Mouse (Mus musculus) midbrain, postnatal 0 days (tissue): ENCODE results near the gene Capn3. TPM values are rescaled to one million over a fixed set of nuclear protein-coding genes. Genes with fewer than 3 reads are reported as not detected.

Experiments
- ATAC-seq: fragments of 200-750 bp; cut with Nextera tagmentation; 2 replicates; pipeline ENCODE4 v1.8.0; 2017; ENCODE audit warnings: moderate number of reproducible peaks, mild to moderate bottlenecking, moderate TSS enrichment, moderate library complexity; ENCODE audit not compliant: low FRiP score
- DNase-seq: peaks from one replicate; pipeline ENCODE4 v3.0.0-alpha.2; 2015; ENCODE audit warnings: low spot score
- H3K27ac ChIP-seq: fragments of 300-500 bp; sonication (generic); 2 replicates; pipeline ENCODE4 v1.5.1; 2014; ENCODE audit warnings: low read depth, mild to moderate bottlenecking, low read length, mixed read lengths
- H3K27me3 ChIP-seq: fragments of 300-500 bp; sonication (generic); 2 replicates; pipeline ENCODE4 v1.6.1; 2014; ENCODE audit warnings: low read length, control low read depth, mixed read lengths; ENCODE audit not compliant: insufficient read depth
- H3K36me3 ChIP-seq: fragments of 300-500 bp; sonication (generic); 2 replicates; pipeline ENCODE4 v1.6.1; 2014; ENCODE audit warnings: low read length, control low read depth, mixed read lengths; ENCODE audit not compliant: insufficient read depth
- H3K4me1 ChIP-seq: fragments of 300-500 bp; sonication (generic); 2 replicates; pipeline ENCODE4 v1.6.1; 2014; ENCODE audit warnings: mild to moderate bottlenecking, control low read depth, antibody characterized with exemption, low read length, mixed read lengths; ENCODE audit not compliant: insufficient read depth
- H3K4me2 ChIP-seq: fragments of 300-500 bp; sonication (generic); 2 replicates; pipeline ENCODE4 v1.6.1; 2014; ENCODE audit warnings: low read depth, mild to moderate bottlenecking, low read length, mixed read lengths; ENCODE audit not compliant: poor library complexity, severe bottlenecking
- H3K4me3 ChIP-seq: fragments of 300-500 bp; sonication (generic); 2 replicates; pipeline ENCODE4 v1.5.1; 2014; ENCODE audit warnings: low read depth, mild to moderate bottlenecking, low read length, moderate library complexity
- H3K9ac ChIP-seq: fragments of 300-500 bp; sonication (generic); replicated peaks from 2 replicates; pipeline ENCODE4 v1.6.1; 2014; ENCODE audit warnings: mild to moderate bottlenecking, low read length, moderate library complexity, mixed read lengths; ENCODE audit not compliant: poor library complexity, severe bottlenecking
- H3K9me3 ChIP-seq: fragments of 300-500 bp; sonication (generic); 2 replicates; pipeline ENCODE4 v1.6.1; 2016; ENCODE audit warnings: low read length, control low read depth
- CTCF ChIP-seq: IDR thresholded peaks from 2 replicates; pipeline ENCODE4 v1.5.1; 2016; ENCODE audit warnings: antibody characterized with exemption, mild to moderate bottlenecking
- WGBS: fragments of 180-500 bp; shearing (Covaris S2); extraction: QIAGEN DNeasy Blood & Tissue Kit; methylation state at CpG from one replicate; pipeline ENCODE4 v1.1.7; 2014; 5-methylcytosine and 5-hydroxymethylcytosine counted together
- polyA plus RNA-seq: library from polyadenylated mRNA; unstranded; fragments of >200 nt; fragmentation: Nextera tagmentation; extraction: Ambion mirVana; gene quantifications from 2 replicates; pipeline ENCODE4 v1.2.1, GENCODE M21; 2015
- total RNA-seq: library from RNA; depleted of rRNA; stranded (reverse); fragments of >200 nt; gene quantifications from 2 replicates; pipeline ENCODE4 v1.2.3, GENCODE M21; 2014

Capn3 gene
- total and polyA plus RNA-seq, 2 experiments from 2014 or later: 0.66 to 0.67 TPM

GRCm38 (mm10) chr2:120493254-120493653 is 37.4 kb downstream of the Capn3 start:
- no peak overlapping the region for H3K9ac ChIP-seq
- no peak overlapping the region for H3K4me2 ChIP-seq
- DNase-seq (no peak), ATAC-seq (no peak)
- H3K27me3 ChIP-seq: no peaks in the 10 kb centered on the region
- no peaks in the 10 kb centered on the region for H3K9me3 ChIP-seq
- H3K4me1 ChIP-seq: no peaks in the 10 kb centered on the region
- TF ChIP-seq CTCF: no peak
- WGBS: 70% methylated on average over 4 of the region's 4 CpGs
- no peaks in the 10 kb centered on the region for H3K36me3 ChIP-seq
- no peak overlapping the region for H3K4me3 ChIP-seq
- H3K27ac ChIP-seq: no peak overlapping the region

GRCm38 (mm10) chr2:120496511-120496910 is 40.7 kb downstream of the Capn3 start:
- DNase-seq (no peak), ATAC-seq (no peak)
- Histone ChIP-seq H3K27me3 (no peaks in the 10 kb centered on the region), H3K4me1 (no peaks in the 10 kb centered on the region), H3K4me2 (no peak overlapping the region), H3K36me3 (peaks cover 2% of the 10 kb centered on the region; the same call in 1 of the 2 replicates), H3K9ac (no peak overlapping the region), H3K4me3 (no peak overlapping the region), H3K27ac (no peak overlapping the region), H3K9me3 (no peaks in the 10 kb centered on the region)
- no peak for TF ChIP-seq CTCF
- WGBS: 82% methylated on average over 3 of the region's 3 CpGs

DNA sequence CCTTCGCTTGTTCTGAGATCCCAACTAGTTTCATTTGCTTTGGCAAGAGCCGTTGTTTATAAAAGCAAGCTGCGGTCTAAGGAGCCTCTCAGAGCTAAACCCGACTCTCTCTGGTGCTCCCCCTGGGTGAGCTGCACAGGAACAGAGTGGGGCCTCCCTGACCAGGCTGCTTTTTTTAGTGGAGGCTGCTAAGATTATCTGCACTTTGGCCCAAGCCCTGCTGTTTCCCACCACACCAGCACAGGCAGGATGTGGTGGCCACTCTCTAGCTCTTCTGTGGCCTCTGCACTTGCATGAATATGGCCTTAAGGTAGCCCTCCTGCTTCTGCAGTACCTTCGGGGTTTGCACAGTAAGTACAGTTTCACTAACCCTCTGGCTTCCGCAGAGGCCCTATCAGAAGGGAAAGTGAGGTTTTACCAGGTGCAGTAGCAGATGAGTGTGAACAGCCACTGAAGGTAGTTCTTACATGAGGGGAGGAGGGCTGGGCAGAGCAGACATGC is 44.2 kb downstream of the Capn3 start:
- no peak overlapping the region for H3K9ac ChIP-seq
- WGBS: 78% methylated on average over 6 of the region's 6 CpGs
- DNase-seq (no peak), ATAC-seq (no peak)
- H3K27ac ChIP-seq: no peak overlapping the region
- H3K4me3 ChIP-seq: no peak overlapping the region
- no peak for TF ChIP-seq CTCF
- no peaks in the 10 kb centered on the region for H3K27me3 ChIP-seq
- H3K4me2 ChIP-seq: no peak overlapping the region
- no peaks in the 10 kb centered on the region for H3K9me3 ChIP-seq
- H3K4me1 ChIP-seq: no peaks in the 10 kb centered on the region
- H3K36me3 ChIP-seq: peaks cover 3% of the 10 kb centered on the region; the same call in 1 of the 2 replicates

DNA sequence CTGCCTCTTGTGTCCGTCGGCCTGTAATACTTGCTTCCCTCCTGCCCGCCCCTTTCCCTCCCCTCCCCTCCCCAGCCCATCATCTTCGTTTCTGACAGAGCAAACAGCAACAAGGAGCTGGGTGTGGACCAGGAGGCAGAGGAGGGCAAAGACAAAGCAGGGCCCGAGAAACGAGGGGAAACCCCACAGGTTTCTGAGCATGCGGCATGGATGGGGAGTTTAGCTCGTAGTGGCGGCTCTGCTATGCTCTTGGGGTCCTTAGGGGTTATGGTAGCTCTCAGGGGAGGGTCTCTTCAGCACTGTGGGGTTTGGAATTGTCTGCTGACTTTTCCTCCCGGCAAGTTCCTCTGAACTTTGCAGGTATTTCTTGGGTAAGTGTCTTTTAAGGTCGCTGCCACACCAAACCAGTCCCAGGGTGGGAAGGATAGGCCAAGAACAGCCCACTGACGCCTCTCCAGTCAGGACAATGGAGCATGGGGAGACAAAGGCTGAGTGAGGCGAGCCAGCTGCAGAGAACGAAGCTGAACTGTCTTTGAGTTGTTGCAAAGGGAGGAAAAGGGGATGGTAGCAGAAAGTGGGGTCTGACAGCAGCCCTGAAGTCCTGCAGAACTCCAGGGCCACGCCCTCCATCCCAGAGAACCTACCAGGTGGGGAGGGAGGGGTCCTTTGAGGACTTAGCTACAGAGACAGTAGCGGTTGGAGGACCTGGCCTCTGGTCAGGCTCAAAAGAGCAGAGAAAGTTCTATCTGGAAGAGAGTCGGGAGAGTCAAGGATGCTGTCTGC is 45.5 kb downstream of the Capn3 start:
- Histone ChIP-seq H3K36me3 (peaks cover 3% of the 10 kb centered on the region; the same call in 1 of the 2 replicates), H3K27me3 (no peaks in the 10 kb centered on the region), H3K4me1 (no peaks in the 10 kb centered on the region), H3K9ac (no peak overlapping the region), H3K27ac (no peak overlapping the region), H3K9me3 (no peaks in the 10 kb centered on the region), H3K4me2 (no peak overlapping the region), H3K4me3 (no peak overlapping the region)
- DNase-seq (no peak), ATAC-seq (no peak)
- no peak for TF ChIP-seq CTCF
- WGBS: 38% methylated on average over 17 of the region's 17 CpGs

- no peak for TF ChIP-seq CTCF
- WGBS: 72% methylated on average over 13 of the region's 13 CpGs
- no peak overlapping the region for H3K4me2 ChIP-seq
Observed at GRCm38 (mm10) chr2:120501931-120502604, 46.2 kb downstream of the Capn3 start.

DNA sequence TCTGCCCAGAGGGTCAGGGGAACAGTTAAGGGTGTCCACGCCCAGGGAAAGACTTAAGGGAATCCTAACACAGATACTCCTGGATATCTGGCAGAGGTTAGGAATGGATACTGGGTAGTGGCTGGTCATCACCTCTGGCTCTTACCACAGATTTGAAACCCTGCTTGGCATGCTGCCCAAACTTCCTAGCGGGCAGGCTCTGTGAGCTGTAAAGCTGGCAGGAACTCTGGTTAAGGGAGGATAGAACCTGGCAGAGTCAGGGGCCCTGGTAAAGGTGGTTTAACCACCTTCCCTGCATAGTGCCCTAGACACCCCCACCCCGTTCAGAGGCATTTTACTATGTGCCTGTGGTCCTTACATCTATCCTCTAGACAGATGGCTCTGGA is 46.8 kb downstream of the Capn3 start:
- no peak for ATAC-seq
- no peaks in the 10 kb centered on the region for H3K9me3 ChIP-seq
- no peaks in the 10 kb centered on the region for H3K4me1 ChIP-seq
- H3K36me3 ChIP-seq: peaks cover 3% of the 10 kb centered on the region; the same call in 1 of the 2 replicates
- no peak overlapping the region for H3K9ac ChIP-seq
- no peak overlapping the region for H3K4me2 ChIP-seq
- H3K27me3 ChIP-seq: no peaks in the 10 kb centered on the region
- WGBS: 83% methylated on average over 3 of the region's 3 CpGs
- no peak for TF ChIP-seq CTCF
- no peak for DNase-seq
- no peak overlapping the region for H3K4me3 ChIP-seq
- no peak overlapping the region for H3K27ac ChIP-seq

More at GRCm38 (mm10) chr2:120501931-120502604, 46.2 kb downstream of the Capn3 start:
- H3K4me1 ChIP-seq: no peaks in the 10 kb centered on the region
- H3K27ac ChIP-seq: no peak overlapping the region
- no peak for DNase-seq
- no peak for ATAC-seq
- no peak overlapping the region for H3K4me3 ChIP-seq
- H3K9ac ChIP-seq: no peak overlapping the region
- H3K9me3 ChIP-seq: no peaks in the 10 kb centered on the region
- H3K36me3 ChIP-seq: peaks cover 3% of the 10 kb centered on the region; the same call in 1 of the 2 replicates
- H3K27me3 ChIP-seq: no peaks in the 10 kb centered on the region
